Mouse (Mus musculus): ENCODE measurements around the gene Taf6. TPM values are rescaled to one million over a fixed set of nuclear protein-coding genes. Genes with fewer than 3 reads are reported as not detected.

Gene Taf6
- 13.1 and 29.5 TPM in 2 replicates for polyA plus RNA-seq (2012; ENCODE audit: low replicate concordance)

GRCm38 (mm10) chr5:138186950-138187638 lies at the start of gene Taf6, which contains the start of gene Cnpy4:
Gene Taf6 (minus strand): TSS chr5:138187451.
Gene Cnpy4 (plus strand): TSS chr5:138187485.

GRCm38 (mm10) chr5:138225700-138226099 lies 38.4 kb upstream of the Taf6 start, which contains the start of gene Nxpe5:
Gene Nxpe5 (plus strand): TSS chr5:138225898.

GRCm38 (mm10) chr5:138193771-138194727 lies 6.8 kb upstream of the Taf6 start, which contains the start of gene Mblac1:
Gene Mblac1 (plus strand): TSS chr5:138194314.

DNA sequence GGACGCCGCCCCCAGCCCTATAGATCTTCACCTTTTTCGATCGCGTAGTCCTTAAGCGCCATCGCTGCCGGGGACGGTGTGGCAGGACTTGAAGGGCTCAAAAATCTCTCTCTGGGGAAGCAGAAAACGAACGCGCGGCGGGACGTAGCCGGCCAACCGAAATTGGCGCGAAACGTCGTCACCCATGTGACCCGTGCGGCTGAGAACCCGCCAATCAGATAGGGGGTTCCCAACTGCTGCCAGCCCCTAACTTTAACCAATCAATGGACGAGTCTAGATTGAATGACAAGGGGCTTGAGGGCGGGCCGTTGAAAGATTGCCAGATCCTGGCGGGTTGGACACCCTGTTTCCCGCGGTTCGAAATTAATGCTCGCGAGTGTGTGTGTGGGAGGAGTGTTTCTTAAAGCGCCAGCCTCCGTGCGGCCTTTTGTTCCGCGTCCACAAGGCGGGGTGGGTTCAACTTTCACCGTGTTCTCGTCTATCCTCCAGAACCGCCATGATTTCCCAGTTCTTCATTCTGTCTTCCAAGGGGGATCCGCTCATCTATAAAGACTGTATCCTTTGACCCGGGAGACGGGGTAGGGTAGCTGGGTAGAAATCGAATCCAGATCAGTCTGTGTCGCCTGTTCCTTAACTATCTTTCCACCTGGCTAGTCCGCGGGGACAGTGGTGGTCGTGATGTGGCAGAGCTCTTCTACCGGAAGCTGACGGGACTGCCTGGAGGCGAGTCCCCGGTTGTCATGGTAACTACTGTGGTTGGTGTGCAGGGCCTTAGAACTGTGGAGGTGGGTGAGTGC lies 15.4 kb downstream of the Taf6 start, which contains the start of the genes Ap4m1 and Mcm7:
Ap4m1 (plus strand) TSS at position 308 of the 797 bp plus-strand sequence.
Mcm7 (minus strand) TSS at position 728 of the 797 bp plus-strand sequence.

GRCm38 (mm10) chr5:138160842-138161665 lies 26.2 kb downstream of the Taf6 start, which contains the start of gene Cops6:
Gene Cops6 (plus strand): TSS chr5:138161071.

GRCm38 (mm10) chr5:138155443-138155976 lies 31.7 kb downstream of the Taf6 start, which contains the start of gene Zfp113:
Gene Zfp113 (minus strand): TSS chr5:138155744.

Other genes with a start within 250 kb of the Taf6 start
- not detected in 2 replicates for gene Gjc3, start 224.4 kb downstream of the Taf6 start, polyA plus RNA-seq (2012; ENCODE audit: low replicate concordance)
- not detected in 2 replicates for gene Azgp1, start 205.9 kb downstream of the Taf6 start, polyA plus RNA-seq (2012; ENCODE audit: low replicate concordance)
- gene Smok3a, start 166.2 kb downstream of the Taf6 start, polyA plus RNA-seq (2012; ENCODE audit: low replicate concordance), result not detected in 2 replicates
- not detected in 2 replicates for gene Smok3b, start 166.0 kb downstream of the Taf6 start, polyA plus RNA-seq (2012; ENCODE audit: low replicate concordance)
- gene Smok3c, start 134.3 kb downstream of the Taf6 start, polyA plus RNA-seq (2012; ENCODE audit: low replicate concordance), result not detected in 2 replicates
- gene Zkscan1, start 102.4 kb downstream of the Taf6 start, polyA plus RNA-seq (2012; ENCODE audit: low replicate concordance), result 0.78 and 1.9 TPM in 2 replicates
- gene Zscan21, start 70.5 kb downstream of the Taf6 start, polyA plus RNA-seq (2012; ENCODE audit: low replicate concordance), result 0.54 and 2.8 TPM in 2 replicates
- 0.34 and 0.71 TPM in 2 replicates for gene Zfp113, start 31.7 kb downstream of the Taf6 start, polyA plus RNA-seq (2012; ENCODE audit: low replicate concordance)
- 45.0 and 53.1 TPM in 2 replicates for gene Cops6, start 26.4 kb downstream of the Taf6 start, polyA plus RNA-seq (2012; ENCODE audit: low replicate concordance)
- 7.5 and 19.0 TPM in 2 replicates for gene Ap4m1, start 15.4 kb downstream of the Taf6 start, polyA plus RNA-seq (2012; ENCODE audit: low replicate concordance)
- 5.9 and 28.7 TPM in 2 replicates for gene Mcm7, start 15.0 kb downstream of the Taf6 start, polyA plus RNA-seq (2012; ENCODE audit: low replicate concordance)
- gene Cnpy4, start within 50 bp of the Taf6 start, polyA plus RNA-seq (2012; ENCODE audit: low replicate concordance), result 1.4 and 2.7 TPM in 2 replicates
- 2.1 and 5.4 TPM in 2 replicates for gene Mblac1, start 6.9 kb upstream of the Taf6 start, polyA plus RNA-seq (2012; ENCODE audit: low replicate concordance)
- gene Nxpe5, start 38.4 kb upstream of the Taf6 start, polyA plus RNA-seq (2012; ENCODE audit: low replicate concordance), result 1.6 and 1.8 TPM in 2 replicates
- gene Lamtor4, start 68.0 kb upstream of the Taf6 start, polyA plus RNA-seq (2012; ENCODE audit: low replicate concordance), result 87.3 and 121 TPM in 2 replicates
- gene BC037034, start 76.6 kb upstream of the Taf6 start, polyA plus RNA-seq (2012; ENCODE audit: low replicate concordance), result 198 and 365 TPM in 2 replicates
- gene Gal3st4, start 85.4 kb upstream of the Taf6 start, polyA plus RNA-seq (2012; ENCODE audit: low replicate concordance), result not detected in 2 replicates
- not detected in 2 replicates for gene Gm43720, start 92.5 kb upstream of the Taf6 start, polyA plus RNA-seq (2012; ENCODE audit: low replicate concordance)
- 2.5 and 2.7 TPM in 2 replicates for gene Gpc2, start 92.6 kb upstream of the Taf6 start, polyA plus RNA-seq (2012; ENCODE audit: low replicate concordance)
- gene Stag3, start 92.8 kb upstream of the Taf6 start, polyA plus RNA-seq (2012; ENCODE audit: low replicate concordance), result 2.1 and 9.1 TPM in 2 replicates
- 0.81 and 2.3 TPM in 2 replicates for gene Pvrig, start 154.5 kb upstream of the Taf6 start, polyA plus RNA-seq (2012; ENCODE audit: low replicate concordance)